Mouse (Mus musculus) stomach, postnatal 0 days (tissue): ENCODE data around the gene Arid3a.

ENCODE experiments used
- CTCF ChIP-seq: IDR thresholded peaks from 2 replicates; pipeline ENCODE4 v1.5.1; 2016; ENCODE audit warnings: antibody characterized with exemption, low read depth, mild to moderate bottlenecking, moderate library complexity
- EP300 ChIP-seq: optimal IDR thresholded peaks from 2 replicates; pipeline ENCODE3; 2016; ENCODE audit warnings: antibody characterized with exemption

DNA sequence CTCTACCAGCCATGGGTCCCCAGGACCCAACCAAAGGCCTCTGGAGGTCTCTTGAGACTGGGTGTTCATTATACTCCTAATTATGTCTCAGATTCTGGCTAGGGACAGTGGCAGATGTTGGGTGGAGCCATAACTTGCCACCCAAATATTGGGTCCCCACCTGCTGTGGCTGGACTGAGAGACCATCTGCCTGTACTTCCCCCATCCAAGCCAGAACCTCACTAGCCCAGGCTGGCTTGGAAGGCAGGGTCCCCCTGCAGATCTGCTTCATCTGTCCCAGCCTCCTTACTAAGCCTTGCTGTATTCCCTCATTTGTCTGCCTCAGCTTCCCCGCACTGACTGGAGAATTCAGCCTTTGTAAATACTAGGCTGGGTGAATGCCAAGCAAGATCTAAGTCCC, 41.3 kb downstream of the Arid3a start:
- TF ChIP-seq CTCF (no peak), EP300 (no peak)
